Mouse (Mus musculus) liver, embryonic 14 days (tissue): ENCODE results near the gene Ryk. TPM values are rescaled to one million over a fixed set of nuclear protein-coding genes. Genes with fewer than 3 reads are reported as not detected.

Experiments
- polyA plus RNA-seq: library from polyadenylated mRNA; depleted of rRNA; stranded (reverse); fragments of >200 nt; gene quantifications from 2 replicates; pipeline ENCODE4 v1.2.3, GENCODE M21; 2012; rRNA removed

Gene Ryk
- 9.9 and 11.3 TPM in 2 replicates for polyA plus RNA-seq

GRCm38 (mm10) chr9:102834742-102835591 lies at the start of gene Ryk:
TSS of gene Ryk (plus strand) at chr9:102834917.

Other genes starting within 250 kb of the Ryk start
- gene Anapc13, start 208.6 kb upstream of the Ryk start, polyA plus RNA-seq = 96.4 and 97.1 TPM in 2 replicates
- 7.4 and 7.5 TPM in 2 replicates for gene Cep63, start 208.4 kb upstream of the Ryk start, polyA plus RNA-seq
- 2.3 and 2.8 TPM in 2 replicates for gene Amotl2, start 118.2 kb upstream of the Ryk start, polyA plus RNA-seq
- gene Slco2a1, start 153.8 kb downstream of the Ryk start, polyA plus RNA-seq = 1.5 and 1.9 TPM in 2 replicates